ENCODE assay signal across 9 mouse cellular contexts in genomic region chr3:101141864-101142263, GRCm38 (mm10). TPM values are rescaled to one million over a fixed set of nuclear protein-coding genes. Genes with fewer than 3 reads are reported as not detected.
A peak's percentile ranks its signal among the peaks of the same experiment; 100 is the strongest.
DNase-seq lines count a peak whose midpoint lies in the region.
"Had no signal": no experiment of that assay in that cellular context is flagged by ENCODE, and none has a peak within 500 bp of the region (broad histone marks: within the 10 kb centered on the region; RNA-seq: fewer than 3 reads in every experiment).

No protein-coding gene starts in this region.

- DNase-seq in frontal cortex, adult 2 months (ENCODE audit: extremely low spot score in 1 of 2, low spot score in 1 of 2): peak; percentile 31 to 61
- no peak for DNase-seq in frontal cortex, postnatal 14 days (ENCODE audit: low spot score in 2 of 2)
- peak; percentile 42 to 50 for DNase-seq in lung, adult 18-20 months
- DNase-seq in lung, postnatal 10 days: no peak
- peak; percentile 54 for DNase-seq in NIH3T3 (ENCODE audit: low read depth)
- DNase-seq in fat pad, adult 2 months (ENCODE audit: extremely low read depth, low read depth, low spot score): peak; percentile 50
- DNase-seq in embryo, embryonic 9.5 days (ENCODE audit: extremely low spot score): no peak
- DNase-seq: kidney, postnatal 4 days; lung, embryonic 14.5 days had no signal

RNA-seq across cellular contexts. Expression of gene Ptgfrn, which starts 31.8 kb away (rescaled TPM):
- polyA plus RNA-seq in frontal cortex, adult 2 months (2012; rRNA removed): 9.9 and 10.6 TPM in 2 replicates

Comparison
In these comparisons a context has a peak if more than half of its experiments do, and no peak if none do; other contexts are left out.
1. DNase-seq: peak in frontal cortex, adult 2 months (2 of 2), lung, adult 18-20 months (2 of 2), NIH3T3 (single experiment) and fat pad, adult 2 months (single experiment); none in frontal cortex, postnatal 14 days (0 of 2), lung, postnatal 10 days (single experiment) and embryo, embryonic 9.5 days (single experiment).